Mouse (Mus musculus) lung, embryonic 14.5 days (tissue): ENCODE results near the gene Nf2. TPM values are rescaled to one million over a fixed set of nuclear protein-coding genes. Genes with fewer than 3 reads are reported as not detected.
"Not testable (repeated sequence)": the region's sequence is repeated elsewhere in the genome, so short reads cannot be mapped to it uniquely, and the experiment has no call there.

Experiments used
- ATAC-seq: fragments of 200-750 bp; cut with Nextera tagmentation; 2 replicates; pipeline ENCODE4 v1.8.0; 2017; ENCODE audit warnings: mild to moderate bottlenecking, moderate TSS enrichment, moderate library complexity; ENCODE audit not compliant: insufficient read depth
- DNase-seq: peaks from one replicate; pipeline ENCODE4 v3.0.0-alpha.2; 2015
- H3K27ac ChIP-seq: fragments of 300-500 bp; sonication (generic); 2 replicates; pipeline ENCODE4 v1.5.1; 2014; ENCODE audit warnings: low read depth, mild to moderate bottlenecking, moderate library complexity
- H3K27me3 ChIP-seq: fragments of 300-500 bp; sonication (generic); 2 replicates; pipeline ENCODE4 v1.6.1; 2014; ENCODE audit warnings: low read length, control low read depth; ENCODE audit not compliant: insufficient read depth
- H3K36me3 ChIP-seq: fragments of 300-500 bp; sonication (generic); 2 replicates; pipeline ENCODE4 v1.6.1; 2014; ENCODE audit warnings: control low read depth; ENCODE audit not compliant: insufficient read depth
- H3K4me1 ChIP-seq: fragments of 300-500 bp; sonication (generic); 2 replicates; pipeline ENCODE4 v1.6.1; 2014; ENCODE audit warnings: antibody characterized with exemption, control low read depth; ENCODE audit not compliant: insufficient read depth
- H3K4me2 ChIP-seq: fragments of 300-500 bp; sonication (generic); 2 replicates; pipeline ENCODE4 v1.6.1; 2014; ENCODE audit warnings: mild to moderate bottlenecking
- H3K4me3 ChIP-seq: fragments of 300-500 bp; sonication (generic); 2 replicates; pipeline ENCODE4 v1.5.1; 2014; ENCODE audit warnings: low read depth, low read length
- H3K9ac ChIP-seq: fragments of 300-500 bp; sonication (generic); 2 replicates; pipeline ENCODE4 v1.6.1; 2014
- H3K9me3 ChIP-seq: fragments of 300-500 bp; sonication (generic); 2 replicates; pipeline ENCODE4 v1.6.1; 2016; ENCODE audit warnings: low read depth, low read length, control low read depth
- CTCF ChIP-seq: IDR thresholded peaks from 2 replicates; pipeline ENCODE4 v1.5.1; 2016; ENCODE audit warnings: antibody characterized with exemption, low read depth
- WGBS: fragments of 180-500 bp; shearing (Covaris S2); extraction: QIAGEN DNeasy Blood & Tissue Kit; methylation state at CpG from one replicate; pipeline ENCODE4 v1.1.7; 2014; 5-methylcytosine and 5-hydroxymethylcytosine counted together
- polyA plus RNA-seq: library from polyadenylated mRNA; unstranded; fragments of >200 nt; fragmentation: Nextera tagmentation; extraction: Ambion mirVana; gene quantifications from 2 replicates; pipeline ENCODE4 v1.2.1, GENCODE M21; 2014

The Nf2 gene
- polyA plus RNA-seq, 1 experiment from 2014 or later, result 43.3 TPM

DNA sequence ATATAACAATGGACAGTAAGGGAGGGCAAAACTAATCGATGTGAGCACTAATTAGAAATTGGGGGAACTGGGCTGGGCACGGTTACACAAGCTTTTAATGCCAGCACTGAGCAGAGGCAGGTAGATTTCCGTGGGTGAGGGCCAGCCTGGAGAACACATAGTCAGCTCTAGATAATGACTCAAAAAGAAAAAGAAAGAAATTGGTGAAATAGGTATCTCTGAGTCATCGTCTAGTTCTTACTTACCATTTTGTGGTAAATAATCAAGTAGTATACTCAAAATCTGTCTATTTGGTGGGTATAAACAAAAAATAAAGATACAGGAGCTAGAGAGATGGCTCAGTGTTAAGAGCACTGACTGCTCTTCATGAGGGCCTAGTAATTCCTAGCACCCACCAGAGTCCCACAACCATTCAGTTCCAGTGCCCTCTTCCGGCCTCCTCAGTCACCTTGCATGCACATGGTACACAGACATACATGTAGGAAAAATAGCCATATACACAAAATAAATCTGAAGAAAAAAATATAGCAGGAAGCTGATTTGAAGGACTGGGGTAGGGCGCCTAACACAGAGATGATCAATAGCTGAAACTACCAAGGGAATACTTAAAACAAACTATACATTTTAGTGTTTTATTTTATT, 44.3 kb downstream of the Nf2 start:
- Histone ChIP-seq H3K4me1 (no peaks in the 10 kb centered on the region), H3K9me3 (no peaks in the 10 kb centered on the region), H3K4me3 (no peak overlapping the region), H3K27ac (no peak overlapping the region), H3K36me3 (peaks cover 38% of the 10 kb centered on the region; the same call in 1 of the 2 replicates), H3K9ac (no peak overlapping the region), H3K27me3 (no peaks in the 10 kb centered on the region), H3K4me2 (no peak overlapping the region)
- ATAC-seq (no peak), DNase-seq (no peak)
- TF ChIP-seq CTCF, result no peak
- WGBS, result 87% methylated on average over 6 of the region's 6 CpGs

DNA sequence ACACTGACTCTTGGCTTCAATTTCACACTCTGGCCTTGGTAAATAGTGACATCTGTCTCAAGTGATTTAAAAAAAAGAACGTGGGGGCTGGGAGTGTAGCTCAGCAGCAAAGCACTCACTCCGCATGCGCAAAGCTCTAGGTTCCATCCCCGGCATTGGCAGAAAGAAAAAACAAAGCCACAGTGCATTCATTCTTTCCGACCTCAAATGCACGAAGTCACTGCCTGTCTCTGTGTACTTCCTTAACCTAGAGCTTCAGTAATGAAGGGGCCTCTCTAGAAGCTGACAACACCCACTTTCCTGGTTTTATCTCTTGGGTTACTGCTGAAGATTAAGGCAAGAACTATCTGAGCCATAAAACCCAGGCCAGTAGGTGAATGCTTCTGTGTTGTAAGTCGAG, 45.4 kb downstream of the Nf2 start:
- no peak for DNase-seq
- no peaks in the 10 kb centered on the region for H3K9me3 ChIP-seq
- WGBS, result 64% methylated on average over 7 of the region's 7 CpGs
- TF ChIP-seq CTCF, result no peak
- peaks cover 46% of the 10 kb centered on the region; the same call in 1 of the 2 replicates for H3K36me3 ChIP-seq
- no peaks in the 10 kb centered on the region for H3K4me1 ChIP-seq
- H3K9ac ChIP-seq, result no peak overlapping the region
- ATAC-seq, result no peak
- no peak overlapping the region; the same call in 1 of the 2 replicates for H3K27ac ChIP-seq
- no peaks in the 10 kb centered on the region for H3K27me3 ChIP-seq
- H3K4me2 ChIP-seq, result no peak overlapping the region
- H3K4me3 ChIP-seq, result no peak overlapping the region

DNA sequence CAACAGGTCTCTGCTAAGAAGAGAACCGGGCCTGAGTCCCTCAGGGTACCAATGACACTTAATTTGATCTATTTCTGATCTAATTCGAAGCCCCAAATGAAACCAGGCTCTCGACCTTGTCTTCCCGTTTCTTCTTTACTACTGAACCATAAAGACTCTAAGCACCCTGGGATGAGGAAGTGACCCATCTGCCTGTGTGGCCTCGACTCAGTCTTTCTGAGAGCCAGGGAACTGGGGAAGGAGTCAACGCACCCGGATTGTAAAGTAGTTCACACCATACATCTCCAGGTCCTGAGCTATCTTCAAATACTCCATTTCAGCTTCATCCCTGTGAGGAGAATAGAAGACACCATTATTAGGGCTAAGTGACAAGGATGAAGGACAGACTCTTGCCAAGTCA, 45.9 kb downstream of the Nf2 start:
- no peaks in the 10 kb centered on the region for H3K27me3 ChIP-seq
- H3K4me2 ChIP-seq, result no peak overlapping the region
- TF ChIP-seq CTCF, result no peak
- no peak overlapping the region for H3K27ac ChIP-seq
- peaks cover 50% of the 10 kb centered on the region; the same call in 1 of the 2 replicates for H3K36me3 ChIP-seq
- H3K4me1 ChIP-seq, result no peaks in the 10 kb centered on the region
- ATAC-seq, result no peak
- no peak overlapping the region for H3K9ac ChIP-seq
- no peaks in the 10 kb centered on the region for H3K9me3 ChIP-seq
- DNase-seq, result no peak
- WGBS, result 82% methylated on average over 7 of the region's 7 CpGs
- no peak overlapping the region for H3K4me3 ChIP-seq

DNA sequence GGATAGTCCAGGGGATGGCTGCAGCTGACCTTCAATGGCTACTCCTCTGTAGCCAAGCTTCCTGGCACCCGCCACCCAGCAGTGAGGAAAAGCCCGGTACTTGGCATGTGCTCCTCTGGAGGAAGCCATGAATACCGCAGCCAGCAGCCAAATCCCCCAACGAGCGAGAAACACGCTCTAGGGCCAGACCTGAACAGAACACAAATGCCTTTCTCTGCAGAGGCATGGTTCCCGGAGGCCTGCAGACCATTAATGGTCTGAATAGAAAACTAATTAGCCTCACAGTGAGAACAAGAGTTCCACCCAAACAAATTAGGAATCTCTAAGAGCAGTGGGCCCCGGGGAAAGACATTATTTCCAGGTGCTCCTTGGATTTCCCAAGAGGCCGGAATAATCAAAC, 46.3 kb downstream of the Nf2 start:
- Histone ChIP-seq H3K9ac (no peak overlapping the region), H3K27me3 (no peaks in the 10 kb centered on the region), H3K27ac (no peak overlapping the region), H3K4me3 (no peak overlapping the region), H3K4me1 (no peaks in the 10 kb centered on the region), H3K9me3 (no peaks in the 10 kb centered on the region), H3K36me3 (peaks cover 51% of the 10 kb centered on the region; the same call in 1 of the 2 replicates), H3K4me2 (no peak overlapping the region)
- no peak for TF ChIP-seq CTCF
- ATAC-seq, result no peak
- DNase-seq, result no peak
- WGBS, result 89% methylated on average over 9 of the region's 9 CpGs

DNA sequence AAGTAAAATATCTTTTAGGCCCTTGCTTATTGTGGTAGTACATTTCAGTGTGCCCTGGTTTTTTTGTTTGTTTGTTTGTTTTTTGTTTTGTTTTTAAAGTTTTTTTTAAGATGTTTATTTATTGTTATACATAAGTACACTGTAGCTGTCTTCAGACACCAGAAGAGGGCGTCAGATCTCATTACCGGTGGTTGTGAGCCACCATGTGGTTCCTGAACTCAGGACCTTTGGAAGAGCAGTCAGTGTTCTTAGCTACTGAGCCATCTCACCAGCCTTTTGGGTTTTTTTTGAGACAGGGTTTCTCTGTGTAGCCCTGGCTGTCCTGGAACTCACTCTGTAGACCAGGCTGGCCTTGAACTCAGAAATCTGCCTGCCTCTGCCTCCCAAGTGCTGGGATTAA, 46.9 kb downstream of the Nf2 start:
- peaks cover 57% of the 10 kb centered on the region; the same call in 1 of the 2 replicates for H3K36me3 ChIP-seq
- H3K9ac ChIP-seq, H3K4me3 ChIP-seq, H3K27ac ChIP-seq, H3K9me3 ChIP-seq, ATAC-seq, H3K4me2 ChIP-seq, H3K4me1 ChIP-seq, H3K27me3 ChIP-seq, DNase-seq: not testable (repeated sequence)
- WGBS, result 92% methylated on average over 2 of the region's 2 CpGs

DNA sequence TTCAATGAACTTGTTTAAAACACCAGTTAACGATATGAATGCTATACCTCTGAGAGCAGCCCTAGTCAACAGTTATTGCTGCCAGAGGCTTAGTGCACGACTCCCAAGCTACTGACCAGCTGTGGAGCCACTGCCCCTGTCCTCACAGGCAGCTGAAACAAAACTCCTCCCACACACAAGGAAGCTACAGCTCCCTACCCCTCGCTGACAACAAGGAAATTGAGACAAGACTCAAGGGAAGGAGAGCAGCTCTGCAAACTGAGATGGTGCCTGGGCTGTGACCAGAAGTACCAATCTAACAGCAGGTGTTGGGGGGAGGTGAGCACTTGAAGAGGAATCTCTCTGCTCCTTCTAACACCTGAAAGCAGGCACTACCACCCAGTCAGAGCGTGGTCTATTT, 48.7 kb downstream of the Nf2 start:
- DNase-seq (no peak), ATAC-seq (no peak)
- Histone ChIP-seq H3K4me2 (no peak overlapping the region), H3K36me3 (peaks cover 55% of the 10 kb centered on the region; the same call in 1 of the 2 replicates), H3K4me3 (no peak overlapping the region), H3K27ac (no peak overlapping the region), H3K27me3 (no peaks in the 10 kb centered on the region), H3K4me1 (no peaks in the 10 kb centered on the region), H3K9me3 (no peaks in the 10 kb centered on the region), H3K9ac (no peak overlapping the region)
- WGBS, result 54% methylated on average over 4 of the region's 4 CpGs
- TF ChIP-seq CTCF, result no peak

DNA sequence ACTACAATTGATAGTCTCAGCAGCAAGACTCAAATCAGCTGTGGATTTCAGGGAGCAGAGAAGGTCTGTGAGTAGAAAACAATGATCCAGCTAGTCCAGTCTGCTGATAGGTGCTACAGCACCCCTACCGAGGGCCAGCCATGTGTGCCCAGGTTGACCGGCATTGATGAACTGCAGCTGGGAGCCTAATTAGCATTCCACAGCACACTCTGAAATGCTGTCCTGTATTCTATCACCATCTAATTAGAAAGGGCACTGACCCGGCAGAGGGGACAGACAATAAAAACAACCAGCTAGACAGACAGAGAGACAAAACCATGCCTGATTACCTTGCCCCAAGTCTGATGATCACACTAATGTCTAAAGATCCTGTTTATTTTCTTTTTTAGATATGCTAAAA, 56.3 kb downstream of the Nf2 start:
- no peak overlapping the region for H3K27ac ChIP-seq
- ATAC-seq, result no peak
- no peak overlapping the region for H3K9ac ChIP-seq
- no peak for TF ChIP-seq CTCF
- 48% methylated on average over 3 of the region's 3 CpGs for WGBS
- DNase-seq, result no peak
- no peak overlapping the region for H3K4me2 ChIP-seq
- H3K36me3 ChIP-seq, result peaks cover 47% of the 10 kb centered on the region
- H3K4me3 ChIP-seq, result no peak overlapping the region
- no peaks in the 10 kb centered on the region for H3K9me3 ChIP-seq
- no peaks in the 10 kb centered on the region for H3K27me3 ChIP-seq
- H3K4me1 ChIP-seq, result no peaks in the 10 kb centered on the region

DNA sequence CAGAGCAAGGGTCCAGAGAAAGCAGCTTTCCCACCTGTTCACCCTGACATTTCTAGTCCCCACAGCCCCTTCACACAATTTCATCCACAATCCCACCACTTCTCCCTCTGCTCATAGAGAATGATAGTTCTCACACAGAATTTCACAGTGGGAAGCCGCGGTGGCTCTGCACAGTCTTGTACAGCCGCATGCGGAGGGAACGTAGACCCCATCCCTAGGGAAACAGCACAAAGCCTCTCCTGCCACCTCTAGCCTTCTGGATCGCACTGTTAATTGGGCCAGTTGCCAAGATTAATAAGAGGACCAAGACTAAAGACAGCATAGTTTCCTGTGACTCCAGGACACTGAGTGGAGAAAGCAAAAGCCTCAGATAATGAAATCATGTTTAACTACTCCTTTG, 57.8 kb downstream of the Nf2 start:
- DNase-seq, result no peak
- Histone ChIP-seq H3K9ac (no peak overlapping the region), H3K27ac (no peak overlapping the region), H3K9me3 (no peaks in the 10 kb centered on the region), H3K36me3 (peaks cover 45% of the 10 kb centered on the region), H3K4me2 (no peak overlapping the region), H3K27me3 (no peaks in the 10 kb centered on the region), H3K4me1 (no peaks in the 10 kb centered on the region), H3K4me3 (no peak overlapping the region)
- TF ChIP-seq CTCF, result no peak
- WGBS, result 82% methylated on average over 6 of the region's 6 CpGs
- no peak for ATAC-seq
